Mouse (Mus musculus) hindbrain, embryonic 15.5 days (tissue): ENCODE results near the gene Dlgap1. TPM values are rescaled to one million over a fixed set of nuclear protein-coding genes. Genes with fewer than 3 reads are reported as not detected.
"Not testable (repeated sequence)": the region's sequence is repeated elsewhere in the genome, so short reads cannot be mapped to it uniquely, and the experiment has no call there.

Experiments used
- ATAC-seq: fragments of 200-750 bp; cut with Nextera tagmentation; 2 replicates; pipeline ENCODE4 v1.8.0; 2017; ENCODE audit warnings: low read depth, moderate number of reproducible peaks, moderate TSS enrichment; ENCODE audit not compliant: low FRiP score
- H3K27ac ChIP-seq: fragments of 300-500 bp; sonication (generic); replicated peaks from 2 replicates; pipeline ENCODE4 v1.5.1; 2015; ENCODE audit warnings: mild to moderate bottlenecking, inconsistent platforms
- H3K27me3 ChIP-seq: fragments of 300-500 bp; sonication (generic); 2 replicates; pipeline ENCODE4 v1.6.1; 2015; ENCODE audit warnings: control low read depth, inconsistent platforms
- H3K36me3 ChIP-seq: fragments of 300-500 bp; sonication (generic); 2 replicates; pipeline ENCODE4 v1.6.1; 2015; ENCODE audit warnings: control low read depth, inconsistent platforms
- H3K4me1 ChIP-seq: fragments of 300-500 bp; sonication (generic); replicated peaks from 2 replicates; pipeline ENCODE4 v1.6.1; 2015; ENCODE audit warnings: control low read depth, inconsistent platforms
- H3K4me2 ChIP-seq: fragments of 300-500 bp; sonication (generic); 2 replicates; pipeline ENCODE4 v1.6.1; 2015; ENCODE audit warnings: moderate library complexity, mild to moderate bottlenecking, inconsistent platforms
- H3K4me3 ChIP-seq: fragments of 300-500 bp; sonication (generic); 2 replicates; pipeline ENCODE4 v1.5.1; 2015; ENCODE audit warnings: mild to moderate bottlenecking, inconsistent platforms
- H3K9ac ChIP-seq: fragments of 300-500 bp; sonication (generic); 2 replicates; pipeline ENCODE4 v1.6.1; 2015; ENCODE audit warnings: inconsistent platforms
- H3K9me3 ChIP-seq: fragments of 300-500 bp; sonication (generic); 2 replicates; pipeline ENCODE4 v1.6.1; 2016; ENCODE audit warnings: control low read depth, inconsistent platforms
- WGBS: fragments of 180-500 bp; shearing (Covaris S2); methylation state at CpG from one replicate; pipeline ENCODE4 v1.1.7; 2015; 5-methylcytosine and 5-hydroxymethylcytosine counted together
- polyA plus RNA-seq: library from polyadenylated mRNA; unstranded; fragments of >200 nt; fragmentation: Nextera tagmentation; extraction: Ambion mirVana; gene quantifications from 2 replicates; pipeline ENCODE4 v1.2.1, GENCODE M21; 2015

The Dlgap1 gene
- polyA plus RNA-seq, 1 experiment from 2014 or later = 39.5 TPM

- Histone ChIP-seq H3K27me3 (no peaks in the 10 kb centered on the region), H3K27ac (no peak overlapping the region), H3K4me1 (peaks cover 9% of the 10 kb centered on the region), H3K9me3 (no peaks in the 10 kb centered on the region), H3K9ac (peak overlapping the region; percentile 52), H3K4me2 (peak overlapping the region; percentile 97), H3K4me3 (peak overlapping the region; percentile 51), H3K36me3 (no peaks in the 10 kb centered on the region)
- no peak for ATAC-seq
- 2% methylated on average over 10 of the region's 10 CpGs for WGBS
These were observed 866.4 kb downstream of the Dlgap1 start for GRCm38 (mm10) chr17:70835071-70835790.

GRCm38 (mm10) chr17:70836820-70837219, 867.9 kb downstream of the Dlgap1 start:
- no peaks in the 10 kb centered on the region for H3K9me3 ChIP-seq
- H3K27ac ChIP-seq = no peak overlapping the region
- H3K4me3 ChIP-seq = no peak overlapping the region
- peaks cover 9% of the 10 kb centered on the region for H3K4me1 ChIP-seq
- H3K9ac ChIP-seq = no peak overlapping the region
- H3K4me2 ChIP-seq = no peak overlapping the region
- no peaks in the 10 kb centered on the region for H3K36me3 ChIP-seq
- WGBS = 60% methylated on average over 7 of the region's 7 CpGs
- no peak for ATAC-seq
- H3K27me3 ChIP-seq = no peaks in the 10 kb centered on the region

- not testable (repeated sequence) for H3K4me3 ChIP-seq, H3K27ac ChIP-seq, H3K9me3 ChIP-seq, H3K9ac ChIP-seq, H3K27me3 ChIP-seq, H3K4me2 ChIP-seq, H3K4me1 ChIP-seq, ATAC-seq, H3K36me3 ChIP-seq
- 97% methylated on average over 5 of the region's 6 CpGs for WGBS
These were observed 868.6 kb downstream of the Dlgap1 start for GRCm38 (mm10) chr17:70837474-70837873.

GRCm38 (mm10) chr17:70838031-70838430, 869.2 kb downstream of the Dlgap1 start:
- H3K4me3 ChIP-seq = no peak overlapping the region
- no peak overlapping the region for H3K27ac ChIP-seq
- H3K4me2 ChIP-seq = no peak overlapping the region
- H3K36me3 ChIP-seq = no peaks in the 10 kb centered on the region
- 92% methylated on average over 7 of the region's 7 CpGs for WGBS
- H3K27me3 ChIP-seq = no peaks in the 10 kb centered on the region
- no peak overlapping the region for H3K9ac ChIP-seq
- ATAC-seq = no peak
- H3K4me1 ChIP-seq = peaks cover 9% of the 10 kb centered on the region
- no peaks in the 10 kb centered on the region for H3K9me3 ChIP-seq

- Histone ChIP-seq H3K9ac (no peak overlapping the region), H3K9me3 (no peaks in the 10 kb centered on the region), H3K27me3 (no peaks in the 10 kb centered on the region), H3K4me1 (peaks cover 9% of the 10 kb centered on the region), H3K4me2 (no peak overlapping the region), H3K27ac (no peak overlapping the region), H3K36me3 (no peaks in the 10 kb centered on the region), H3K4me3 (no peak overlapping the region)
- WGBS = 77% methylated on average over 5 of the region's 5 CpGs
- ATAC-seq = no peak
These were observed 869.7 kb downstream of the Dlgap1 start for GRCm38 (mm10) chr17:70838533-70838932.

- Histone ChIP-seq H3K36me3 (no peaks in the 10 kb centered on the region), H3K27ac (no peak overlapping the region), H3K4me1 (peaks cover 9% of the 10 kb centered on the region; the same call in 1 of the 2 replicates), H3K4me3 (no peak overlapping the region), H3K9me3 (no peaks in the 10 kb centered on the region), H3K4me2 (no peak overlapping the region), H3K9ac (no peak overlapping the region), H3K27me3 (no peaks in the 10 kb centered on the region)
- 85% methylated on average over 4 of the region's 4 CpGs for WGBS
- ATAC-seq = no peak
These were observed 874.4 kb downstream of the Dlgap1 start for GRCm38 (mm10) chr17:70843252-70843651.

- Histone ChIP-seq H3K9me3 (no peaks in the 10 kb centered on the region), H3K4me1 (peaks cover 22% of the 10 kb centered on the region), H3K4me2 (no peak overlapping the region), H3K27ac (no peak overlapping the region), H3K36me3 (no peaks in the 10 kb centered on the region), H3K4me3 (no peak overlapping the region), H3K9ac (no peak overlapping the region), H3K27me3 (no peaks in the 10 kb centered on the region; the same call in 1 of the 2 replicates)
- ATAC-seq = 0 out of 2 replicates have a peak, but pooled peaks have one; percentile 32
- 42% methylated on average over 10 of the region's 10 CpGs for WGBS
These were observed 876.1 kb downstream of the Dlgap1 start for GRCm38 (mm10) chr17:70844971-70845370.

GRCm38 (mm10) chr17:70845543-70845942, 876.7 kb downstream of the Dlgap1 start:
- no peak for ATAC-seq
- H3K9ac ChIP-seq = no peak overlapping the region
- H3K4me1 ChIP-seq = peaks cover 27% of the 10 kb centered on the region
- H3K27ac ChIP-seq = no peak overlapping the region
- no peak overlapping the region for H3K4me3 ChIP-seq
- no peaks in the 10 kb centered on the region for H3K9me3 ChIP-seq
- H3K36me3 ChIP-seq = no peaks in the 10 kb centered on the region
- no peaks in the 10 kb centered on the region; the same call in 1 of the 2 replicates for H3K27me3 ChIP-seq
- no peak overlapping the region for H3K4me2 ChIP-seq
- 97% methylated on average over 2 of the region's 2 CpGs for WGBS

- no peaks in the 10 kb centered on the region for H3K9me3 ChIP-seq
- H3K9ac ChIP-seq = no peak overlapping the region
- 79% methylated on average over 8 of the region's 8 CpGs for WGBS
- no peak overlapping the region for H3K27ac ChIP-seq
- H3K4me3 ChIP-seq = no peak overlapping the region
- H3K36me3 ChIP-seq = no peaks in the 10 kb centered on the region
- H3K4me1 ChIP-seq = peaks cover 33% of the 10 kb centered on the region
- ATAC-seq = no peak
- no peaks in the 10 kb centered on the region; the same call in 1 of the 2 replicates for H3K27me3 ChIP-seq
- no peak overlapping the region for H3K4me2 ChIP-seq
These were observed 877.3 kb downstream of the Dlgap1 start for GRCm38 (mm10) chr17:70846111-70846644.

GRCm38 (mm10) chr17:70847086-70847485, 878.2 kb downstream of the Dlgap1 start:
- Histone ChIP-seq H3K4me1 (peaks cover 42% of the 10 kb centered on the region), H3K27ac (no peak overlapping the region), H3K4me2 (peak overlapping the region; percentile 32; the same call in 1 of the 2 replicates), H3K9me3 (no peaks in the 10 kb centered on the region), H3K36me3 (no peaks in the 10 kb centered on the region), H3K4me3 (no peak overlapping the region), H3K9ac (no peak overlapping the region), H3K27me3 (no peaks in the 10 kb centered on the region; the same call in 1 of the 2 replicates)
- 1% methylated on average over 4 of the region's 4 CpGs for WGBS
- no peak for ATAC-seq

GRCm38 (mm10) chr17:70847751-70848510, 879.1 kb downstream of the Dlgap1 start:
- 0 out of 2 replicates have a peak overlapping the region, but pooled peaks have one; percentile 5 for H3K9ac ChIP-seq
- H3K4me2 ChIP-seq = peak overlapping the region; percentile 99
- H3K4me1 ChIP-seq = peaks cover 50% of the 10 kb centered on the region
- H3K36me3 ChIP-seq = no peaks in the 10 kb centered on the region
- no peaks in the 10 kb centered on the region; the same call in 1 of the 2 replicates for H3K27me3 ChIP-seq
- peak overlapping the region; percentile 90 for H3K27ac ChIP-seq
- H3K9me3 ChIP-seq = no peaks in the 10 kb centered on the region
- H3K4me3 ChIP-seq = peak overlapping the region; percentile 59
- no peak for ATAC-seq
- WGBS = 2% methylated on average over 17 of the region's 17 CpGs
